Mouse (Mus musculus) erythroid progenitor cell, adult 5-6 weeks (primary cell): Measurements from ENCODE around the gene Bnc2. TPM values are rescaled to one million over a fixed set of nuclear protein-coding genes. Genes with fewer than 3 reads are reported as not detected.

ENCODE experiments used
- ATAC-seq: replicated peaks from 2 replicates; pipeline ENCODE4 v1.8.0; 2016; ENCODE audit warnings: moderate number of reproducible peaks, mild to moderate bottlenecking, moderate TSS enrichment, inconsistent platforms; ENCODE audit not compliant: poor library complexity, low FRiP score, severe bottlenecking
- total RNA-seq, 2 experiments: library from RNA; stranded (forward) in 1 of 2; stranded (reverse) in 1 of 2; fragments of 150-400 nt in 1 of 2; fragments of 186-747, 209-891 nt in 1 of 2; gene quantifications; 2 replicates each; pipeline versions ENCODE4 v1.2.3 to v1.2.4; 2015 to 2017; ENCODE audit warnings: low replicate concordance in 2 of 2

Gene Bnc2
- total RNA-seq, 2 experiments from 2014 or later, result not detected

DNA sequence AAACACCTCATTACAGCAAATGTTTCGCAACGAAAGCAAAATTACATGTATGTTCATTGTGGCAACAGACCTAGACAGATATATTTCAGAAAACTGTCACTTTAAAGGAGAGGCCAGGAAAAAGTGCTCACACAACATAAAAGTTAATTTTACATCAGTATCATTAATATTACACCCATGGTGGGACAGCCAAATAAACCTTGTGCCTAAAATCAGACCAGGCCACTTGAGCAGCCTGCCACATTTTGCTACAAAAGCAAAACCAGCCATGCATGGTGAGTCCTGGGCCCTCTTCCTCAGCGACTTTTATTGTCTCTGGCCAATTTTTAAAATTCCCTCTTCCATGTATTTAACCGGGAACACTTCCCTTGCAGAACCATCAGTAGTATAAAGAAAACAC lies 221.5 kb downstream of the Bnc2 start:
- no peak for ATAC-seq

DNA sequence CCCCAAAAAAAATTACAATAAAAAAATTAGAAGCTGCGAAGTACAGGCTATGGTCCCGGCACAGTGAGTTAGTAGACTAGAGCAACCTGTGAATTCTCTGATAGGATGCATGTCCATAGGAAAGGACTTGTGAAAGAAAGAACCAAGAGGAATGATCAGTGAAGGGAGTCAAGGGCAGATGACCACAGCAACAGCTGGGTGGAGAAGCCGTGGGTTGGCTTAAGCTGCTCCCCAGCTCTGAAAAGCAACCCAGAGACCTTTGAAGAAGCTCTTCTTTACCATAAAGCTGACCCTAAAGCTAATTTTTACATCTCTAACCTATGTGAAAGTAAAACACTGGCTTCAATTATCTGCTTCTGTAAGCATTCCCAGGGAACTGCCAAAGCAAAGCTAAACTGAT lies 222.4 kb downstream of the Bnc2 start:
- no peak for ATAC-seq

DNA sequence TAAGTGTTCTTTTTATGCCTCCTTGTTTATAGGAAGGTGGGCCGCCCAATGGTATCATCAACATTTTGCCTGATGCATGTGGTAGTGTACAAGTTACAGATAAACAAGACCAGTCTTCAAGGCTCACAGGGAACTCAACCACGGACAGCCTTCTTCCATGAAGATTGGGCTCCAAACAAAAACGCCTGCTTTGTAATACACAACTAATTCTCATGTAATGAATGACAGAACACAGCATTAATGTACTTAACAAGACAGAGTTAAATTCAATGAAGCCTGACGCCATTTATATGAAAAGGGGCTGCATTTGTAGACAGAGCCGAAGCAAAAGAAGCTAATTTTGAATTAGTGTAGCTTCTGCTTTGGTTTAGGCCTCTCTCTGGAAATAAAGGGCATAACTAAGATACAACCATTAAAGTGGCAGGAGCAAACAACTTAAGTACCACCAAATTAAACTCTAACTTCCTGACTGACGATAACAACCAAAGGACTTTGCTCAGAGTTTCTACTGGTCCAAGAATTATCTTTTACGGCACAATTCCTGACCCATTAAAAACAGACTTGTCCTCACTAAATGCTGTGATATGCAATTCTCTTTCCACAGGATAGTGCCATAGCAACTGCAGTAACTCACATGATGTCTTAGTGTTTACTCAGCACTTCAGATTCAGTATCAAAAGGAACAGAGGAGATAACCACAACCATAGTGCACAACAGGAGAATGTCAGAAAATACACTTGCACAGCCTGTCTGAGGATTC lies 225.6 kb downstream of the Bnc2 start:
- no peak for ATAC-seq

DNA sequence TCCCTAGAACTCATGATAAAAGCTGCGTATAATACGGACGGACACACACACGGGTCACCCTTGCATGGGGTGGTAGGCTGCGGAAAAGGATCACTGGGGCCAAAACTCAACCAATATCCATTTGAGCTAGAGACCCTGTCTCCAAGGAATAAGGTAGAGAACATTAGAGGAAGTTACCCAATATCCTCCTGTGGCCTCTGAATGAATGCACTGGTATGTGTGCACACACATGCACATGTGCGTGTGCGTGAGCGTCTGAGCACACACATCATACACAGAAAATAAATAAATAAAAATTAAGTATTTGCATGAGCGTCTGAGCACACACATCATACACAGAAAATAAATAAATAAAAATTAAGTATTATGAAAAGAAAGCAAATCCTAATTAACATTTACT lies 241.8 kb downstream of the Bnc2 start:
- no peak for ATAC-seq

DNA sequence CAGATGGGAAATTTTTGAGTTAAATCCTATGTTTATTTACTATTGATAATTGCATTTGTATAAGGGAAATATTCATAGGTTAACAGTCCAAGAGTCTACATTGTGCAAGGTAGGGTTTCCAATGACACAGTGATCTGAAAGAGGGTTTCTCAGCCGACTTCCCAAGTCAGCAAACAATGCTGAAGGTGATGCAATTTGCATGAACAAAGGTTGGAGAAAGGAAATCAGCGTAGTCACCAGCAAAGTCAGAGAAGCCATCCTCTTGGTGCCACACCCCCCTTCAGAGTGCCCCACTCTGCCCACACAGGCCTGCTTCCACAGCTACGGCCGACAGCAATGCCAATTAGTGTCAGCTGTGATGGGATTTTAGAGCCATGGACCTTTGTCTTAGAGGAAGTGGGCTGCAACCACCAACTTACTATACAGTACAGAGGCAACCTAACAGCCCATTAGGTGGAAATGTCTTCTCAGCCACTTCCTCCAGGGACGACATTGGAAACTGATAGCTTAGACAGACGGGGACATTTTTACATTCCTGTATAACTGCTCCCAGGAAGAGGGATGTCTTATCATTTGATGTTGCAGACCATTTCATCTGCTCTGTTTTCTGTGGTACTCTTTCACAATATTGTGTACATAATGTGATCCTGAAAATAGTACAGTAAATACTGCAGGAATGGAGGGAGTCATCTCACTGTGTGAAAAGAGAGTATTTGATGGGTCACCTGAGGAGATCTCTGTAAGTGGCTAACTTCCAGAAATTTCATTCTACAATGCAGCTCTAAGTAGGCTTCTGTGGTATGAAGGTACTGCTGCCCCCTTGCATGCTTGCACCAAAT lies 243.2 kb downstream of the Bnc2 start:
- ATAC-seq, result no peak

DNA sequence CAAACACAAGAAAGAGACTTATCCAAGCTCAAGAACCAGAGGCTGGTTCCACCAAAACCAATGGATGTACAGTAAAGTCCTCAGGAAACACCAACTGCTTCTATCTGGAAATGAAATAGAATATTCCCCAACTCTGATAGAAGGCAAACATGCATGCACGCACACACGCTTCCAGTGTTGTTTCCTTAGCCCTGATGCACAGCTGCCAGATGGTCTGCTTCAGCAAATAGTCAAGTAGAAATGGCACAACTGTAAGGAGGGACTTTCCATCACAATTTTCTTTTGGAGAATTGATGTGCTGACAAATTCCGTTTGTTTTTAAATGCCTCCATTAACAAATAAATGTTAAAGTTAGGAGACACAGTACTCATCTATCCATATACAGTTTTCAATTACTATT lies 247.1 kb downstream of the Bnc2 start:
- no peak for ATAC-seq

DNA sequence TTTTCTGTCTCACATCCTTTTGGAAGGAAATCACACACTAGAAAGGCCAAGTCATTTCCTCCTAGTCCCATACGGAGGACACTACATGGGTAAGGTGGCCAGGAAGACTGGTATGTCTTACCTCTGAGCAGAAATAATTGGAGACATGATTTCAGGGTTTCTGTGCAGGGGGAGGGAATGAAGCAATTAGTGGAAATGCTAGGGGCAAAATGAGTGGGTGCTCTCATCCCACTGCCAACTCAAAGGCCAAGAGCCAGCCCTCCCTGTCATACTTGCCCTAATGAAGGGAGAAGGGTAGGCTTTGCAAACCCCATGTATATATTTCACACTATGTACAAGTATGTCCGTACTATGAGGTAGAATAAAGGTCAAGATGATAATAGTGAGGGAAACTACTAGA lies 263.6 kb downstream of the Bnc2 start:
- ATAC-seq, result no peak

DNA sequence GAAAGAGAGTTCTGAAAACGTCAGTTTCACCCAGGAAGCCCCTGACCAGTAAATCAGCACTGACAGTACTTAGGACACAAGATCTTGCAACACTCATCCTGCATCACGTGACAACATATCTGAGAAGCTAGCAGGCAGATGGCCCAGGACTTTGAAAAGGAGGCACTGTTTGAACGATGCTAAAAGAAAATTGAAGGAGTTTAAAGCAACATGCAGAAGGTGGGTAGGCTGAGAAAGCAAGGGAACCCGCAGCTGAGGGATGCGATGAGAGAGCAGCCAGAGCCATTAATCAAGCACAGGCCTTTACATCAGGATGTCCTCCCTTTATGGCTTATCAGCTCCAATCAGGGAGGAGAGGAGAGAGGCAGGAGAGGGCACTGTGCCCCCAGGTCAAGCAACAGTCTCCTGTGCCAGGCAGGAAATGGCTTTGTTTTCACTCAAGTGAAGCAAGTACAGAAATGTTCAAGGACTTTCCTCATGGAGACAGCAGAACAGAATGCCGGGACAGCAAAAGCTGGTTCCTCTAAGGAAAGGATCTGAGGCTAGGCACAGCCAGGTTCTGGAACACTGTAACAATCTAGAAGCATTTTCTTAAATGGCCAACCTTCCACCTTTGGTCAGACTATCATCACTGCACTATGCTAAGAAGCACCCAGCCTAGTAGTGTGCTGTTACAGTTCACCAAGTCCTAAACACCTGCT lies 267.6 kb downstream of the Bnc2 start:
- ATAC-seq, result no peak

DNA sequence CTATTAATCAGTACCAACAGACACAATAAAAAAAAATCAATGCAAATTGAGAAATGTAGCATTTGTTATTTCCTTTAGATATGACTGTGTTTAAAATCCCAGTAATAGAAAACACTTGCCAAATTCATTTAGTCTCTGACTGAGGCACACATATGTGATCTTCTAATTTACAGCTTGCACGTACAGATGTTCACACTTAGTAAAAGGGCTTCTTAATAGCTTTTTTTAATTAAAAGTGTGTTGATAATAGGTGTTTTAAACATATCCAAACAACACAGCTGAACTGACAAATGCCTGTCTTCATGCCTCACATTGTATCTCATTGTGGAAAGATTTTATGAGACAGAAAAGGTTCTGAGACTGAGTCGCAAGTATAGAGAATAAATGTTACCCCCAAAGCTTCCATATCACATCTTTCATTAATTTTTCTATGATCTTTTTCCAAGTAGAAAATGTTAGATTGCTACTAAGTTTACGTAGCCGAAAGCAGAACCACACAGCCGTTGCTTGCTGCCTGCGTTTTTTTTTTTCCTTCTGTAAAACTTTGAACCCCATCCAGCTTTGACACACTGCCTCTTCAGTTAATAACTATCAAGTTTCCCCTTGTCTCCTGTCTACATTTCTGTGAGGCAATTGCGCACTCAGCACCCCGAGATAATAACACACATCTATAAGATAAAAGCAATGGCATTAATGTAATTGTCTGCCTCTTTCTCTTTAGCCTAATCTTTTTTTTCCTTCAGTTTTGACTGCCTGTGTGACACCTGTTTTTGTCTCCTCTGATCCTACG lies 271.5 kb downstream of the Bnc2 start:
- ATAC-seq, result no peak

DNA sequence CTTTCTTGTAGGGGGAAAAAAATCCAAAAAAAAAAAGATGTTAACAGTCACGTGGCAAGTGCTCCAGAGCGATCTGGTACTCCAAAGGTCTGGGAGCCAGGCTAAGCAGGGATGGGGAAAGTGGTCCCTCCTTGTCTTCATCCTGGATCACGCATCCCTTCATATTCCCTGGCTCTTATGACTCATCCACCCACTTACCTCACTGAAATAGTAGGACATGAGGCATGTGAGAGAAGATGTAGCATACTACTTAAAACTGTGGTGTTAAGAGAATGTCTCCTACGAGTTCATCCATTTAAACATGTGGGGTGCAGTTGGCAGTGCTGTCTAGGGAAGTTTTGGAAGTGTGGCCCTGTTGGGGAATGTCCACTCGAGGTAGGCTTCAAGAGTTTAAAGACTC lies 286.1 kb downstream of the Bnc2 start:
- ATAC-seq, result no peak

DNA sequence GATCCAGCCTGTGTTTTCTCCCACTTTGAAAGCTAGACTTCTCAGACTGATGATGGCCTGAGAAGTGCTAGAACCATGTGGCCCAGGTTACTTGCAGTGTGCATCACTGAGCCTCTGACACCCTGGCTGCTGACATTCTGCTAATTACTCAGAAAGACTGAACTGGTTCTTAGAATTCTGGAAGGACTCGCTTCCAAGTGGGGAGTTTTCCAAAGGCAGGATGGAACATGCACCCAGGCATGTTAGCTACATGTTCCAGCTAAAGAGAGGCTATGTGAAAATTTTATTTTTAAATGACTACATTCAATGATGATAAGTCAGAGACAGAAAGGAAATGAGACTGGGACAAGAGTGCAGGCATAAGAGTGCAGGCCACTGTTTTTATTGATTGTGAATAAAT lies 289.9 kb downstream of the Bnc2 start:
- ATAC-seq, result no peak

DNA sequence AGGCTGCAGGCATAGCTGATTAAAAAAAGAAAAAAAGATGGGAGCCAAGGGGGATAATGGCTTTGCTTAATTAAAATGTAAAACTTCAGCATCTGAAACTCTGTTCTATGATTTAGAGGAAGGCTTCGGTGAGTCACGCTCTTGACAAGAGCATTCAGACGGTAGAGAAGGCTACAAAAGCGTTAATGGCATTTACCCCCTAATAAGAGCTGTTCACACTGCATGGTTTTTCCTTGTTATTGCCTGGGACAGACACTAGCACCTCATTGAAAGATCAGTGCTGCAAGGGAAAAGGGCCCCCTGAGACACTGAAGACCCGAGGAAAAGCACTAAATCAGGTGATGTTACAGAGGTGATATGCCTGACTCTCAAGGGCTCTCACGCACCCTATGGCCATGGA lies 295.8 kb downstream of the Bnc2 start:
- no peak for ATAC-seq

DNA sequence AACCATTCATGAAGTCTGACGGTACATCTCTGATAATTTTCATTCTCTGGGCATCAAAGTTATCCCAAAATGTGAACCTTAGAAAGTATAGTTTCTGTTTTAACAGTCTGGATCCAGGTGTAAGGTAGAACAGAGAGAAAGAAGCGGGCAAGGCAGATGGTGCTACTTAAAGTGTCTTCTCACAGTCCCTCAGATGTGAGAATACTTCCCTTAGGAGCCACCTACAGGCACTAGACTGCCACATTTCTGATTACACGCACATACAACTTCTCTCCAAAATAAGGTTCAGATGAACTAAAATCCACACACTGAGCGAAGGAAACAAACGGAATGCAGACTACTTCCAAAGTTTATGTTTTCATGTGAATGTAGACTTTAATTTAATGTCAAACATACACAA lies 297.6 kb downstream of the Bnc2 start:
- ATAC-seq, result no peak

DNA sequence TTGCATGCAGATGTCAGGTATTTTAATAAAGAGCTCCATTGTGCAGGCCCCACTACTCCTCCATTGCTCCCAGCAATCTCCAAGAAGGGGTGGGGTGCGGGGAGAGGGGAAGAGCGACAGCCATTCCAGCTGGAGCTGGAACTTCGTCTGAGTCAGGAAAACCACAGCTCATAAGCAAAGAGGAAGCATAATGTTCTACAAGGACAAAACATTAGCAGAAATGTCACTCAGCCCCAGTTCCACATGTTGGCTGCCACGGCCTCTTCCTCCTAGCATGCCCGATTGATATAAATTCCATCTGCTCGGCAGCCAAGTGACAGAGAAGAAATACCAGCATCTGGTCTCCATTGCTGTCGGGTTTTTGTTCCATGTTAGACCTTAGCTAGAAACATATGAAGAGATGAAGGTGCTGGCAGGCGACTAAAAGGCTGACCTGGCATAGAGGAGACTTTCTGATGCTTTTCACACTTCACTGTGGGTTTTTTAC lies 312.7 kb downstream of the Bnc2 start:
- ATAC-seq, result no peak

DNA sequence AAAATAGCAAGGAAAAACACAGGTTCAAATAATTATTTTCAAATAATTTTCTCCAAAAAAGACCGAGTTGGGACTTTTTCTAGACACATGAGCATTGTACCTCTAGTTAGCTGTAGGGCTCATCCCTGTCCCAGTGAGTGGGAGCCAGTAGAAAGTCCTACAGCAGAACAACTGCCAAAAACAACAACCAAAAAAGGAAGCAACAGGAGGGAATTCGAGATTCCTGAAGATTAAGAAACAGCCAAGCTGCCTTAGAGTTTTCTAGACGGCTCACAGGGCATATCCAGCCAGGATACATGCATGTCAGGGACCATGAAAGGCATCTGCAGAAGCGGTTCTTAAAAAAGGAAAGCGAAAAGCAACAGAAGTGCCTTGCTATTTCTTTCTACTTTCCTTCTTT lies 313.9 kb downstream of the Bnc2 start:
- ATAC-seq, result no peak

DNA sequence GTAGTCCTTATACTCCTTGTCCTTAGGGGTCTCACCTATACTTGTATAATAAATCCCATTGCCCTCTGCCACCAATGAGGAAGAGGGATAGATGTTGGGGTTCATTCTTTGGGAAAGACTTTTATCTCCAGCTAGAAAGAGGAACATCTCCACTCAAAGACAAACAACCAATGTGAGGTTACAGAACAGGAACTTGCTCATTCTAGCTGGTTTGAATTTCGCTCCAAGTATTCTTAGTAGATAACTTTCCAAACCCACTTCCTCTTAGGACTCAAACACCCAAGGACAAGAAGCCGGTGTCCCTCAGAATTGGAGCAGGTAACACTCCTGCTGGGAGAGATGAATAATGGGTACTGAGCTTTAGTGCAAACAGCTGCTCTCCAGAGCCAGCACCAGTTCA lies 315.1 kb downstream of the Bnc2 start:
- ATAC-seq, result no peak

DNA sequence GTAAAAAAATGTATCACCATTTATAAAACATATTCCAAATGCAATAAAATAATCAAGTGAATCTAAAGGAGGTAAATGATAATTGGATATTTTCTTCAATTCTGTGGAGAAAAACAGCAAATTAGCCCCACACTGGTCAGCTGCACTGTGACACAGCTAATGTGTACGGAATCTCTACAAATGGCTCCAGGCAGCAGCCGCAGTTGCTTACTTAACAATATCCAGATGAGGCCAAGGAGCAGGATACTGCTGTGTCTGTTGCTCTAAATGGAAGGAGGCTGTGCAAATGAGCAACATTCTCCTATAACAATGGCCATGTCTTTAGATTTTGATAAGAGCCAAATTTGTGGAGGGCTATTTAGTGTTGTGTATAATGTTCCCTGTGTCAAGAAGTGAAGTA lies 316.9 kb downstream of the Bnc2 start:
- no peak for ATAC-seq

DNA sequence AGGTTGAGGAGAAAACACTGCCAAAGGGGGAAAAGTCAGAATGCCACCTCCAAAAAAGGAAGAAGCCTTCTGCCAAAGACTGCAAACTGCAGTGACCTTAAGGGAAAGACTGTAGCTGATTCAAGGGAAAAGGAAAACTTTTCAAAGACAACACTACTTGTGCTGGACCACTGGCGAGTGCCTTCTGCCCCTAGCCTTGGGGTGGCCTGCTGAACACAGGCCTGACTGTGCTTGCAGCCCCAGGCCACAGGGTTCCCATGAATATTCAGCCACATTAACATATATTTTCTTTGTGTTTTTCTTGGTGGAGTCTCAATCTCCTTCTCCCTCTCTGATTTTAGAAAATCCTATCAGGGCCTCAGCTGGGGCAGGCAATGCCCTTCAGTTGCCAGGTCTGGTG lies 317.7 kb downstream of the Bnc2 start:
- no peak for ATAC-seq

DNA sequence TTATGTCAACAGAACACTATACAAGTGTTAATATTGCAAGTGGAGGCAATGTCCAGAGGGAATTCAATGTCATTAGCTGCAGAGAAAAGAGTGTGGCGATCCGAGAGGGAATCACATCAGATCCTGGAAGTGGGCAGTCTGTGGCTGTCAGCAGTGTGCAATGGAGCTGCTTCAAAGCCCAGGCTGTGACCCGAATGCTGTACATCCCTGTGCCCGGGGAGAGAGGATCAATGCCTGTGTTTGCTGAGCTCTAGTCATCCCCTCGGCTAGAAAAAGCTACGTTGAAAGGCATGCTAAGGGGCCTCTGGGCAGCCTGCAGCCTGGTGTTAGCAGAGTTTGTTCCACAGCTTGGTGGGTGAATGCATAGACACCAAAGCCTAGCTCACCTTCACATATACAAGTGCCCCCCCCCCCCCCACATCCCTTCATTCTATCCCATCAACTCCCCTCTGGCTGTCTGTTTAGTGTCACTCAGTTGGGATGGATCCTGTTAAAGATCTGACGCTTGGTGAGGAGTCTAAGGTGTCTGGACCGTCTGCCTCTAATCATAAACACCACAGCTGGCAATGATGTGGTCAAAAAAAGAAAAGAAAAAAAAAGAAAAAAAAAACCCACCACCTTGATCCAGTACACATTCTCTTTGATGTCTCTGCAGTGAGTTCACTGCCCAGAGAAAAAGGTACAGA lies 318.5 kb downstream of the Bnc2 start:
- no peak for ATAC-seq
